Mouse (Mus musculus) naive thymus-derived CD4-positive, alpha-beta T cell, adult 2 months (primary cell): ENCODE measurements around the gene Proca1.

Experiments
- DNase-seq: peaks from one replicate; pipeline ENCODE4 v3.0.0-alpha.2; 2011; ENCODE audit warnings: low read depth

The Proca1 gene

DNA sequence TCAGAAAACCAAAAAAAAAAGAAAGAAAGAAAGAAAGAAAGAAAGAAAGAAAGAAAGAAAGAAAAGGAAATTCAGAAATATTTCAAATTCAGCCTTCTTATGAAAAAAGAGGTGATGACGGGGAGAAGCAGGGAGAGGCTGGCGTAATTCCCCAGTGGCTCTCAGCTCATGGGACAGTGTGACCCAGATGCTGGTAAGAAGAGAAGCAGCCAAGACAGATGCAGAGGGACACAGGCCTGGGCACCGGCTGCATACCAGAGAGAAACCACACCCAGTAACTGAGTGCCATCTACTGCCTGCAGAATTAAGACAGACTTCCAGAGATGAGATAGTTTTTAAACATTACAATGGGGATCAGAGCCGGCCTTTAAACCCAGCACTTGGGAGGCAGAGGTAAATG lies 30.4 kb downstream of the Proca1 start:
- no peak for DNase-seq

DNA sequence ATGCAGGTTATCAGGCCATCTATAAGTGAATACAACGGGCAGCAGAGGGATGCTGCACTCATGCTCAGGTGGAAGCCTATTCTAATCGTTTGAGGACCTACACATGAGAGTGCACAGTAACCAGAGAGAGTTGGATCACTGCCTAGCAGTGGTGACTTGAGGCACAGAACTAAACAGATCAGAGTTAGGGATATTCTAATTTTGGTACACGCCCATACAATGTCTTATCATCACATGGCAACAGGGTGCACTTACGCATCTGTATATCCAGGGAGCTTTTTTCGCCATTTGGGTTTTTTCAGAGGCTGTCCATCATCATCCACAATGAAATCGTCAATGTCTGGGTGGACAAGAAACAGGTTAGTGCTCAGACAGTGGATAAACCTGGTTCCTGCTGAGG lies 38.3 kb downstream of the Proca1 start:
- DNase-seq: no peak

DNA sequence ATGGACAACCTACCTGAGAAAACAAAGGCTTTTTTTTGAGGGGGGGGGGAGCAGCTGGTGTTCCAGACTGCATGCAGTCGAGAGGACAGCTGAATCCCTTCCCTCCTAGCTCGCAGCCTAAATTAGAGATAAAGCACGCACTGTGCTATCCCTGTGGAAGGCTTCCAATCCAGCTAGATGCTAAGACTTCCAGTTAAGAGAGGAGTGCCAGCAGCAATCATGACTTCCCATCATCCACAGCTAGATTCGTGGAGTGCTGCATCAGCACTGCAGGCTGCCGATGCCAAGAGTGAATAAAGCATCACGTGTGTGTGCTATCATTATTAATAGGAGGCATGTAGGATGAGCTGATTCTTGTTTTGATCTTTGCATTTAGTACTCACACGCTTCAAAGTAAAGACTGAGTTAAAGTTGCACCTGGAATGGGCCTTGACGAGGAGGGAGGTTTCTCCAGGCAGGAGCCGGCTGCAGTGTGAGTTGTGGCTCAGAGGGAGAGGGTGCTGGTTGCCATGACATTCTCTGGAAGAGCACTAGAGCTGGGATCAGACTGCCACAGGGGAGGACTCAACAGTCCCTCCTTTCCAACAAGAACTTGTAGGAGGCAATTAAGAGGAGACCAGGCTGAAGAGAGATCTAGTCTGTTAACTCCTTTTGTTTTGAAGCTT lies 47.1 kb downstream of the Proca1 start:
- no peak for DNase-seq

DNA sequence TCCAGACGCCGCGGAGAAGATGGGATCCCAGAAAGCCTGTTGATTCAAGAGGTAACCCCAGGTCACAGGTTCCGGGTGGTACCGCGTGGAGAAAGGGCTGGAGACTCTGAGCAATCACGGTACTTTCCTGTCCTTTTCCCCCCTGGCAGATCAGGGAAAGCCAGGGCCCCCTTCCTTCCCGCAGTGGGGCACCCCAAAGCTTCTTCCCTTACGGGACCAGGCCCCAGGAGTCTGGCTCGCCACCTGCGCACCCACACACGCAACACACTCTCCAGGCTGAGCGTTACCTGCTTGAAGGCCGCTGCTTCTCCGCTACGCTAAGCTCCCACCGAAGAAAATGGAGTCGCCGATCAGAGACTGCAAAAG lies 52.1 kb downstream of the Proca1 start:
- no peak for DNase-seq

DNA sequence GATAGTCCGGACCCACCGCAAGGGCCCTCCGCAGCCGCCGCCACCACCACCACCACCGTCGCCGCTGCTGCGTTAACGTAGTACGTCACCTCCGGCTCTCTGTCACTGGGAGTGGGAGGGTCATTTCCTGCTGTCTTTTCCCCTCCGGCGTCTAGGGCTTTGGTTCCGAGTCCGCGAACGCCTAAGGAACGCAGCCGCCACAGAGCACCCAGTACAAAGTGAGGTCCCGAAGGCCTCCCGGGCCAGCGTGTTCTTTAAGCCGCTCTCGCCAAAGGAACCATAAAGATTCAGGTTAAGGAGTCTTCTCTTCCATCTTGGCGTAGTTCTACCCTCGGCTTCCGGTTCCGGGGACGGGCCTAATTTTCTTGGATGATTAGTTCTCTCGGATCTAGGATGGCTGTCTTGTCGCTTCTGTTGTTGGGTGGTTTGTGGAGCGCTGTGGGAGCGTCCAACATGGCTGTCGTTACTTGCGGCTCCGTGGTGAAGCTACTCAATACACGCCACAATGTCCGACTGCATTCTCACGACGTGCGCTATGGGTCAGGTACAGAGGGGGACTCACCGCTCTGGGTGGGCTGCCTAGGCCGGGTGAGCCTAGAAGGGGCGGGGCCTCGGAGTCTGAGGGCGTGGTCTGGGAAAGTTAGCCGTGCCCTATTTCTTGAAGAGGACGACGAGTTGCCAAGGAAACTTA lies 52.6 kb downstream of the Proca1 start, which contains the start of the genes Sdf2 and Supt6:
Gene Sdf2, plus strand, starts transcription at position 120 of the 691 bp plus-strand sequence.
Gene Supt6, minus strand, starts transcription at position 361 of the 691 bp plus-strand sequence.
- DNase-seq: peak; percentile 94

DNA sequence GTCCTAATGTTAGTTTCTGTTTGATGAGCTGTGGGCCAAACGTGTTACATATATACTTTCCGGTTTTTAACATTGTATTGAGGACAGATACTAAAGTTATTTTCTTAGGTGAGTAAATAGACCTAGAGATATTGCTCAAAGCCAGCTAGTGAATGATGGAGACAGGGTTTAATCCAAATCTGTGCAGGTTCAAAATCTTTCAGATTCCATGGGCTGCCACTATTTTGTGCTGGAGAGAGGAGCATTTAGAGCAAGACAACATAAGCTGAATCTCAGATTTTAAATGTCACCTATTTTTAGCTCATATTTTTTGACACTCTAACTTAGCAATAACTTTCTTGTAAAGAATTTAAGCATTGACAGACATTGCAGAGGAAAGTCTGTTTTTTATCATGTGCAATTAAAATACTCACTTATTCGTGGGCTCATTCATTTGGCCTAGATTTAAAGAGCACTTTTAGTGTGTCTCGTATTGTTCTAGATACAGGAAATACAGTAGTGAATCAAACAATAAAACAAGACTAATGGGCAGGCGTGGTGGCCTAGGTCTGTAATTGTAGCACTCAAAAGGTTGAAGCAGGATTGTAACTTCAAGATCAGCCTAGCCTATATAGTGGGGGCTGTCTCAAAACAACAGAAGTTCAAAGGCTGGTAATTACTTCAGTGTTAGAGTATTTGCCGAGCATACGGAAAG lies 53.3 kb downstream of the Proca1 start:
- peak; percentile 33 for DNase-seq

DNA sequence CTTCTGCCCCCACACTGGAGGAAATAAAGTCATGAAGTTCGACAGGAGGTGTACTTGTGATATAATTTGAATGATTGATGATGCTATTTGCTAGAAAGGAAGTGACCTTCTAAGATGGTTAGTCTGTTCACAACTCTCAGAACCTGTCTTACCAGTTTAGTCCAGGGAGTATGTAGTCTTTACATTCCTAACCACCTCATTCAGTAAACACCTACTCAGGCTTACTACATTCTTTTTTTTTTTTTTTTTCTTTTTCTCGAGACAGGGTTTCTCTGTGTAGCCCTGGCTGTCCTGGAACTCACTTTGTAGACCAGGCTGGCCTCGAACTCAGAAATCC lies 53.8 kb downstream of the Proca1 start:
- DNase-seq: no peak

DNA sequence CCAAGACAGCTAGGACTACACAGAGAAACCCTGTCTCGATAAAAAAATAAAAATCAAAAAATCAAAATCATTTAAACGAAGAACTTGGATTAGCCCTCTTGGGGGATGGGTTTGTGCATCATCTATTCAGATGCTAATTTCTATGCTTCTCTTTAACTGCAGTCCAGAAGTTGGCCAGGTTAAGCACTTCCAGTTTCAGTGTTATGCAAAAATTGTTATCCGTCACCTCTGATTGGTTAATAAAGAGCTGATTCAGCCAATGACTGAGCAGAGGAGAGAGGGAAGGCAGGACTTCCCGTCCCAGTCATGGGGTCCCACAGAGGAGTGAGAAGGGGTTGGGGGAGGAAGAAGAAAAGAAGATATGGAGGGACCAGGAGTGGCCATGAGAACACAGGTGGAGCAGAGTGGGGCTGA lies 54.5 kb downstream of the Proca1 start:
- DNase-seq: no peak
